Mouse (Mus musculus): ENCODE measurements around the gene Adamts4.

Gene Adamts4

GRCm38 (mm10) chr1:171252415-171252814 lies 2.2 kb downstream of the Adamts4 start:
- no peak for DNase-seq (ENCODE audit: low spot score in 2 of 2)

GRCm38 (mm10) chr1:171256095-171256818 lies 6.0 kb downstream of the Adamts4 start:
- no peak for DNase-seq (ENCODE audit: low spot score in 2 of 2)

GRCm38 (mm10) chr1:171256937-171257548 lies 6.8 kb downstream of the Adamts4 start:
- peak; percentile 72 to 77 for DNase-seq (ENCODE audit: low spot score in 2 of 2)

GRCm38 (mm10) chr1:171257781-171258180 lies 7.6 kb downstream of the Adamts4 start:
- no peak for DNase-seq (ENCODE audit: low spot score in 2 of 2)

- DNase-seq (ENCODE audit: low spot score in 2 of 2), result no peak
Observed at GRCm38 (mm10) chr1:171258921-171259320, 8.7 kb downstream of the Adamts4 start.

GRCm38 (mm10) chr1:171260316-171260715 lies 10.1 kb downstream of the Adamts4 start:
- DNase-seq (ENCODE audit: low spot score in 2 of 2), result no peak

- peak; percentile 85 to 87 for DNase-seq (ENCODE audit: low spot score in 2 of 2)
Observed at GRCm38 (mm10) chr1:171262594-171263130, 12.4 kb downstream of the Adamts4 start.

GRCm38 (mm10) chr1:171263185-171263611 lies 13.0 kb downstream of the Adamts4 start:
- peak in 1 of 2 experiments; percentile 50 for DNase-seq (ENCODE audit: low spot score in 2 of 2)

- no peak for DNase-seq (ENCODE audit: low spot score in 2 of 2)
Observed at GRCm38 (mm10) chr1:171263666-171264461, 13.6 kb downstream of the Adamts4 start.

- DNase-seq (ENCODE audit: low spot score in 2 of 2), result no peak
Observed at GRCm38 (mm10) chr1:171265971-171266744, 15.9 kb downstream of the Adamts4 start.

- DNase-seq (ENCODE audit: low spot score in 2 of 2), result no peak
Observed at GRCm38 (mm10) chr1:171268341-171268740, 18.1 kb downstream of the Adamts4 start.

GRCm38 (mm10) chr1:171269848-171270572 lies 19.8 kb downstream of the Adamts4 start, which contains the start of gene B4galt3:
Gene B4galt3, plus strand, starts transcription at chr1:171270328.
- peak; percentile 96 for DNase-seq (ENCODE audit: low spot score in 2 of 2)

- DNase-seq (ENCODE audit: low spot score in 2 of 2), result no peak
Observed at GRCm38 (mm10) chr1:171270573-171270900, 20.3 kb downstream of the Adamts4 start.

GRCm38 (mm10) chr1:171271196-171271595 lies 21.0 kb downstream of the Adamts4 start:
- DNase-seq (ENCODE audit: low spot score in 2 of 2), result no peak

- DNase-seq (ENCODE audit: low spot score in 2 of 2), result no peak
Observed at GRCm38 (mm10) chr1:171271622-171272021, 21.4 kb downstream of the Adamts4 start.

- DNase-seq (ENCODE audit: low spot score in 2 of 2), result no peak
Observed at GRCm38 (mm10) chr1:171272086-171272485, 21.9 kb downstream of the Adamts4 start.

GRCm38 (mm10) chr1:171274171-171274570 lies 23.9 kb downstream of the Adamts4 start:
- no peak for DNase-seq (ENCODE audit: low spot score in 2 of 2)

GRCm38 (mm10) chr1:171275144-171275734 lies 25.0 kb downstream of the Adamts4 start:
- DNase-seq (ENCODE audit: low spot score in 2 of 2), result no peak

GRCm38 (mm10) chr1:171276110-171276748 lies 26.0 kb downstream of the Adamts4 start:
- no peak for DNase-seq (ENCODE audit: low spot score in 2 of 2)

- DNase-seq (ENCODE audit: low spot score in 2 of 2), result no peak
Observed at GRCm38 (mm10) chr1:171277736-171278135, 27.5 kb downstream of the Adamts4 start.

Measured in right cerebral cortex, adult 2 months (tissue).